Mouse (Mus musculus): ENCODE data around the gene Ccm2l.

DNA sequence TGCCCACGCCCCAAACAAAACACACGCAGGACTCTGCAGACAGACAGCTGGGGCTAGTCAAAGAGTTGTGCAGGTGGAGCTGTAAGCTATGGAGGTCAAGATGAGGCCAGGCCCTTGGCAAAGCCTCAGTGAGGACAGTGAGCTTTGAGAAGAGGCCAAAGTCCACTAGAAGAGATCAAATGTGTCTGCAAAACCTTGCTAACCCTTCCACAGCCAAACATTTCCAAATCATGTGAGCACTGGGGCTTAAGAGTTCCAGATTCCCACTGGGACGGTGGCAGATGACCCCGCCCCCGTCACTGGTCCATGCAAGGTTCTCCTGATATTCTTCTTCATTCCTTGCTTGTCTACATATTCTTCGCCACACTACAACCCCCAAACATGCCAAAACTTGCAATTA, 16.1 kb downstream of the Ccm2l start:
- TF ChIP-seq CTCF (IDR thresholded peaks at IDR 0.05) (no peak), EP300 (IDR thresholded peaks at IDR 0.05) (no peak)

All from lung, postnatal 0 days (tissue).